Mouse (Mus musculus) midbrain, embryonic 14.5 days (tissue): ENCODE measurements around the gene Nfic. TPM values are rescaled to one million over a fixed set of nuclear protein-coding genes. Genes with fewer than 3 reads are reported as not detected.
A peak's percentile ranks its signal among the peaks of the same experiment; 100 is the strongest.

Experiments
- ATAC-seq: fragments of 200-750 bp; cut with Nextera tagmentation; 2 replicates; pipeline ENCODE4 v1.8.0; 2017; ENCODE audit warnings: moderate number of reproducible peaks, moderate library complexity; ENCODE audit not compliant: low FRiP score, low TSS enrichment
- DNase-seq: peaks from one replicate; pipeline ENCODE4 v3.0.0-alpha.2; 2015
- H3K27ac ChIP-seq: fragments of 300-500 bp; sonication (generic); replicated peaks from 2 replicates; pipeline ENCODE4 v1.5.1; 2014; ENCODE audit warnings: mild to moderate bottlenecking, low read depth, low read length, moderate library complexity
- H3K27me3 ChIP-seq: fragments of 300-500 bp; sonication (generic); 2 replicates; pipeline ENCODE4 v1.6.1; 2014; ENCODE audit warnings: low read length, control low read depth, mixed read lengths; ENCODE audit not compliant: control insufficient read depth, insufficient read depth
- H3K36me3 ChIP-seq: fragments of 300-500 bp; sonication (generic); 2 replicates; pipeline ENCODE4 v1.6.1; 2014; ENCODE audit warnings: low read length, control low read depth; ENCODE audit not compliant: control insufficient read depth, insufficient read depth
- H3K4me1 ChIP-seq: fragments of 300-500 bp; sonication (generic); 2 replicates; pipeline ENCODE4 v1.6.1; 2014; ENCODE audit warnings: mild to moderate bottlenecking, antibody characterized with exemption, low read length, control low read depth; ENCODE audit not compliant: control insufficient read depth, insufficient read depth
- H3K4me2 ChIP-seq: fragments of 300-500 bp; sonication (generic); 2 replicates; pipeline ENCODE4 v1.6.1; 2014; ENCODE audit warnings: mild to moderate bottlenecking, low read length, moderate library complexity
- H3K4me3 ChIP-seq: fragments of 300-500 bp; sonication (generic); replicated peaks from 2 replicates; pipeline ENCODE4 v1.5.1; 2014; ENCODE audit warnings: low read depth, low read length
- H3K9ac ChIP-seq: fragments of 300-500 bp; sonication (generic); replicated peaks from 2 replicates; pipeline ENCODE4 v1.6.1; 2014; ENCODE audit warnings: mild to moderate bottlenecking, low read length, moderate library complexity
- H3K9me3 ChIP-seq: fragments of 300-500 bp; sonication (generic); 2 replicates; pipeline ENCODE4 v1.6.1; 2016; ENCODE audit warnings: low read length, control low read depth, mixed read lengths; ENCODE audit not compliant: control insufficient read depth
- WGBS: fragments of 180-500 bp; shearing (Covaris S2); extraction: QIAGEN DNeasy Blood & Tissue Kit; methylation state at CpG from one replicate; pipeline ENCODE4 v1.1.7; 2014; 5-methylcytosine and 5-hydroxymethylcytosine counted together
- polyA plus RNA-seq: library from polyadenylated mRNA; unstranded; fragments of >200 nt; fragmentation: Nextera tagmentation; extraction: Ambion mirVana; gene quantifications from 2 replicates; pipeline ENCODE4 v1.2.1, GENCODE M21; 2014

The Nfic gene
- polyA plus RNA-seq, 1 experiment from 2014 or later: 13.7 TPM

GRCm38 (mm10) chr10:81383802-81384604, 71.4 kb downstream of the Nfic start, which contains the start of the genes Dohh and Gm48551:
Gene Dohh (plus strand): TSS chr10:81384428.
Gene Gm48551 (plus strand): TSS chr10:81384466.
- peak; percentile 94 for ATAC-seq
- H3K4me1 ChIP-seq: peaks cover 12% of the 10 kb centered on the region
- peak within 1 kb of the TSS; percentile 76 for H3K9ac ChIP-seq
- WGBS: 7% methylated on average over 53 of the region's 54 CpGs
- H3K27ac ChIP-seq: peak within 1 kb of the TSS; percentile 85
- peak within 1 kb of the TSS; percentile 95 for H3K4me3 ChIP-seq
- H3K9me3 ChIP-seq: no peaks in the 10 kb centered on the region
- DNase-seq: peak; percentile 98
- H3K27me3 ChIP-seq: no peaks in the 10 kb centered on the region
- peaks cover 31% of the 10 kb centered on the region for H3K36me3 ChIP-seq
- H3K4me2 ChIP-seq: peak within 1 kb of the TSS; percentile 93

GRCm38 (mm10) chr10:81382039-81382438, 73.4 kb downstream of the Nfic start:
- H3K27ac ChIP-seq: no peak overlapping the region
- no peaks in the 10 kb centered on the region for H3K27me3 ChIP-seq
- H3K36me3 ChIP-seq: peaks cover 13% of the 10 kb centered on the region
- H3K9ac ChIP-seq: no peak overlapping the region
- 89% methylated on average over 5 of the region's 5 CpGs for WGBS
- DNase-seq (no peak), ATAC-seq (no peak)
- peaks cover 20% of the 10 kb centered on the region for H3K4me1 ChIP-seq
- no peak overlapping the region for H3K4me3 ChIP-seq
- no peaks in the 10 kb centered on the region for H3K9me3 ChIP-seq
- H3K4me2 ChIP-seq: no peak overlapping the region

GRCm38 (mm10) chr10:81379809-81380378, 75.5 kb downstream of the Nfic start:
- WGBS: 96% methylated on average over 6 of the region's 6 CpGs
- no peak for ATAC-seq
- Histone ChIP-seq H3K9ac (no peak overlapping the region), H3K36me3 (peaks cover 5% of the 10 kb centered on the region; the same call in 1 of the 2 replicates), H3K4me1 (peaks cover 22% of the 10 kb centered on the region), H3K27ac (no peak overlapping the region), H3K4me3 (no peak overlapping the region), H3K4me2 (no peak overlapping the region), H3K9me3 (no peaks in the 10 kb centered on the region), H3K27me3 (no peaks in the 10 kb centered on the region)
- DNase-seq: no peak

GRCm38 (mm10) chr10:81379183-81379553, 76.3 kb downstream of the Nfic start:
- peak overlapping the region; percentile 85 for H3K4me3 ChIP-seq
- 61% methylated on average over 3 of the region's 3 CpGs for WGBS
- peak overlapping the region; percentile 63 for H3K4me2 ChIP-seq
- H3K36me3 ChIP-seq: peaks cover 9% of the 10 kb centered on the region; the same call in 1 of the 2 replicates
- H3K27me3 ChIP-seq: no peaks in the 10 kb centered on the region
- H3K4me1 ChIP-seq: peaks cover 20% of the 10 kb centered on the region
- no peak overlapping the region; the same call in 1 of the 2 replicates for H3K9ac ChIP-seq
- no peak for ATAC-seq
- H3K27ac ChIP-seq: peak overlapping the region; percentile 72
- no peak for DNase-seq
- no peaks in the 10 kb centered on the region for H3K9me3 ChIP-seq

- peak; percentile 98 for ATAC-seq
- Histone ChIP-seq H3K4me2 (peak overlapping the region; percentile 63), H3K4me1 (peaks cover 20% of the 10 kb centered on the region), H3K27me3 (no peaks in the 10 kb centered on the region), H3K27ac (peak overlapping the region; percentile 85), H3K36me3 (peaks cover 14% of the 10 kb centered on the region), H3K4me3 (peak overlapping the region; percentile 85), H3K9me3 (no peaks in the 10 kb centered on the region), H3K9ac (peak overlapping the region; percentile 92)
- WGBS: under 1% methylated on average over 46 of the region's 46 CpGs
- peak; percentile 100 for DNase-seq
These were observed 76.8 kb downstream of the Nfic start for GRCm38 (mm10) chr10:81378553-81379182.

- under 1% methylated on average over 58 of the region's 59 CpGs for WGBS
These were observed 77.5 kb downstream of the Nfic start, which contains the start of gene Fzr1 for GRCm38 (mm10) chr10:81377793-81378552. Gene Fzr1 (minus strand): TSS chr10:81378516.

GRCm38 (mm10) chr10:81377362-81377664, 78.1 kb downstream of the Nfic start:
- peak overlapping the region; percentile 92 for H3K9ac ChIP-seq
- H3K27ac ChIP-seq: no peak overlapping the region
- H3K27me3 ChIP-seq: no peaks in the 10 kb centered on the region
- peak overlapping the region; percentile 85 for H3K4me3 ChIP-seq
- WGBS: 65% methylated on average over 2 of the region's 2 CpGs
- H3K9me3 ChIP-seq: no peaks in the 10 kb centered on the region
- ATAC-seq: no peak
- H3K4me1 ChIP-seq: peaks cover 20% of the 10 kb centered on the region
- H3K36me3 ChIP-seq: peaks cover 24% of the 10 kb centered on the region
- H3K4me2 ChIP-seq: peak overlapping the region; percentile 91
- DNase-seq: no peak

More at GRCm38 (mm10) chr10:81377793-81378552, 77.5 kb downstream of the Nfic start, which contains the start of gene Fzr1:
- peaks cover 20% of the 10 kb centered on the region for H3K4me1 ChIP-seq
- H3K27ac ChIP-seq: peak within 1 kb of the TSS; percentile 85
- DNase-seq (no peak), ATAC-seq (peak; percentile 49)
- peak within 1 kb of the TSS; percentile 92 for H3K9ac ChIP-seq
- no peaks in the 10 kb centered on the region for H3K27me3 ChIP-seq
- H3K4me3 ChIP-seq: peak within 1 kb of the TSS; percentile 85
- H3K36me3 ChIP-seq: peaks cover 21% of the 10 kb centered on the region
- peak within 1 kb of the TSS; percentile 91 for H3K4me2 ChIP-seq
- H3K9me3 ChIP-seq: no peaks in the 10 kb centered on the region
